Mouse (Mus musculus): ENCODE data around the gene Tmem223. TPM values are rescaled to one million over a fixed set of nuclear protein-coding genes. Genes with fewer than 3 reads are reported as not detected.

Gene Tmem223
- total and polyA plus RNA-seq, 3 experiments = 7.5 to 23.2 TPM; not detected in 1

- H3K36me3 ChIP-seq (ENCODE audit: control insufficient read depth in 1 of 2, insufficient read depth in 2 of 2, low read length in 2 of 2) = peaks cover 3 to 20% of the 10 kb centered on the region in 2 experiments
- H3K79me2 ChIP-seq (ENCODE audit: control insufficient read depth, insufficient read depth, low read length, poor library complexity) = peaks cover 3% of the 10 kb centered on the region; the same call in 1 of the 2 replicates
- DNase-seq (ENCODE audit: low read depth, low spot score) = peak; percentile 45
- no peaks in the 10 kb centered on the region for H3K9me3 ChIP-seq (replicated peaks; ENCODE audit: insufficient read depth, low read length)
- H3K4me3 ChIP-seq (ENCODE audit: control insufficient read depth in 1 of 2, insufficient read depth in 1 of 2, low read depth in 2 of 2, low read length in 2 of 2) = no peak overlapping the region
- H3K27ac ChIP-seq (ENCODE audit: control insufficient read depth, low read depth, low read length) = no peak overlapping the region
- no peaks in the 10 kb centered on the region for H3K27me3 ChIP-seq (ENCODE audit: control insufficient read depth in 1 of 2, insufficient read depth in 2 of 2, low read length in 2 of 2)
- H3K9ac ChIP-seq (ENCODE audit: control insufficient read depth, low read depth, low read length, poor library complexity, severe bottlenecking) = no peak overlapping the region
- peak; percentile 43; the same call in 1 of the 2 replicates for TF ChIP-seq USF1 (IDR thresholded peaks at IDR 0.05; ENCODE audit: low read depth, low read length)
- TF ChIP-seq GABPA (IDR thresholded peaks at IDR 0.05; ENCODE audit: low read depth, low read length) = no peak
- TF ChIP-seq CTCF (IDR thresholded peaks at IDR 0.05 in 2 of 3, conservative IDR thresholded peaks at IDR 0.05 in 1 of 3; ENCODE audit: control insufficient read depth in 1 of 3, insufficient read depth in 1 of 3, low read depth in 2 of 3, low read length in 3 of 3, poor library complexity in 1 of 3, severe bottlenecking in 1 of 3) = peak in 2 of 3 experiments; percentile 39 to 48; a peak in 4 of 6 replicates
- TF ChIP-seq ZNF384 (IDR thresholded peaks at IDR 0.05; ENCODE audit: low read depth, low read length) = peak; percentile 92
- TF ChIP-seq EP300 (IDR thresholded peaks at IDR 0.05; ENCODE audit: low read depth in 1 of 2, low read length in 2 of 2) = no peak
- TF ChIP-seq SMC3 (IDR thresholded peaks at IDR 0.05; ENCODE audit: low read depth, low read length) = peak; percentile 27; the same call in 1 of the 2 replicates
- TF ChIP-seq MYC (IDR thresholded peaks at IDR 0.05; ENCODE audit: low read depth, low read length) = peak; percentile 63
- TF ChIP-seq RAD21 (IDR thresholded peaks at IDR 0.05; ENCODE audit: low read depth, low read length) = peak; percentile 20
- TF ChIP-seq MEF2A (IDR thresholded peaks at IDR 0.05; ENCODE audit: extremely low read depth, insufficient replicate concordance, low read depth, low read length, poor library complexity, severe bottlenecking) = no peak
- TF ChIP-seq MAFK (IDR thresholded peaks at IDR 0.05; ENCODE audit: borderline replicate concordance, low read depth, low read length) = no peak
- TF ChIP-seq E2F4 (IDR thresholded peaks at IDR 0.05; ENCODE audit: borderline replicate concordance, low read depth, low read length) = no peak
- peaks cover 2 to 4% of the 10 kb centered on the region in 2 experiments; a peak in 3 of 4 replicates for H3K4me1 ChIP-seq (ENCODE audit: control insufficient read depth in 1 of 2, insufficient read depth in 2 of 2, low read length in 2 of 2)
These were observed 23.4 kb upstream of the Tmem223 start for GRCm38 (mm10) chr19:8747368-8747767.

DNA sequence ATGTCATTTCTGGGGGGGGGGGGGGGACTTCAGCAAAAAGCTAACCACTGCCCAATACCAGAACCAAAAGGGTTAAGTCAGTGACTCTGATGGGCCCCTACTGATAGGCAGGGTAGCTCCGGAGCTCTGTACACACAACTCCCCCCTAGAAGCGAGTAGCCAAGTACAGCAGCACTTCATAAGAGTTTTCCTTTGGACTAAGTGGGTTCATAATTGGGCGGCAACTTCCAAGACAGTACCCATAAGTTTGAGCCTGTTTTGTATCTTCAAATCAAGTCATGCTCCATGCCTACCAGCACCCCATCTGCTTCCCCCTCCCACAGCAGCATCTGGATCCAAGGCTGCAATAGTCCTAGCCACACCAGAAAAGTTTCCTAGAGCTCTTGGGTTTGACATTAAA lies 15.1 kb upstream of the Tmem223 start:
- H3K4me3 ChIP-seq (ENCODE audit: control insufficient read depth in 1 of 2, insufficient read depth in 1 of 2, low read depth in 2 of 2, low read length in 2 of 2) = peak overlapping the region; percentile 10 to 87

More for the DNA sequence above, 15.1 kb upstream of the Tmem223 start:
- Histone ChIP-seq H3K79me2 (ENCODE audit: control insufficient read depth, insufficient read depth, low read length, poor library complexity) (peaks cover 46% of the 10 kb centered on the region), H3K27ac (ENCODE audit: control insufficient read depth, low read depth, low read length) (no peak overlapping the region), H3K27me3 (ENCODE audit: control insufficient read depth in 1 of 2, insufficient read depth in 2 of 2, low read length in 2 of 2) (no peaks in the 10 kb centered on the region), H3K9me3 (replicated peaks; ENCODE audit: insufficient read depth, low read length) (no peaks in the 10 kb centered on the region), H3K9ac (ENCODE audit: control insufficient read depth, low read depth, low read length, poor library complexity, severe bottlenecking) (peak overlapping the region; percentile 70), H3K36me3 (ENCODE audit: control insufficient read depth in 1 of 2, insufficient read depth in 2 of 2, low read length in 2 of 2) (peaks cover 5 to 26% of the 10 kb centered on the region in 2 experiments), H3K4me1 (ENCODE audit: control insufficient read depth in 1 of 2, insufficient read depth in 2 of 2, low read length in 2 of 2) (peaks cover 7 to 22% of the 10 kb centered on the region in 2 experiments; a peak in 3 of 4 replicates)
- TF ChIP-seq MYB (IDR thresholded peaks at IDR 0.05; ENCODE audit: low read depth, low read length) (no peak), SMC3 (IDR thresholded peaks at IDR 0.05; ENCODE audit: low read depth, low read length) (no peak), MAX (IDR thresholded peaks at IDR 0.05; ENCODE audit: low read length) (no peak), MAZ (IDR thresholded peaks at IDR 0.05; ENCODE audit: low read depth, low read length) (no peak), RAD21 (IDR thresholded peaks at IDR 0.05; ENCODE audit: low read depth, low read length) (no peak), MXI1 (IDR thresholded peaks at IDR 0.05; ENCODE audit: low read depth, low read length) (no peak), ZKSCAN1 (IDR thresholded peaks at IDR 0.05; ENCODE audit: low read depth, low read length) (no peak), TAL1 (IDR thresholded peaks at IDR 0.05; ENCODE audit: low read length) (no peak), POLR2AphosphoS5 (IDR thresholded peaks at IDR 0.05; ENCODE audit: borderline replicate concordance, low read depth, low read length) (no peak)
- DNase-seq (ENCODE audit: low read depth, low spot score) = no peak

All from MEL (cell line).